Mouse (Mus musculus) large intestine, adult 2 months (tissue): ENCODE measurements around the gene Usp46. TPM values are rescaled to one million over a fixed set of nuclear protein-coding genes. Genes with fewer than 3 reads are reported as not detected.
"Not testable (repeated sequence)": the region's sequence is repeated elsewhere in the genome, so short reads cannot be mapped to it uniquely, and the experiment has no call there.

ENCODE experiments used
- DNase-seq: peaks from one replicate; pipeline ENCODE4 v3.0.0-alpha.2; 2012; ENCODE audit warnings: low read depth, low spot score
- WGBS: fragments of 180-500 bp; shearing (Covaris S2); methylation state at CpG from one replicate; pipeline ENCODE4 v1.1.7; 2018; 5-methylcytosine and 5-hydroxymethylcytosine counted together
- polyA plus RNA-seq: library from polyadenylated mRNA; depleted of rRNA; stranded (reverse); fragments of >200 nt; gene quantifications from 2 replicates; pipeline ENCODE4 v1.2.3, GENCODE M21; 2012

Gene Usp46
- polyA plus RNA-seq, 1 experiment = 2.9 TPM

DNA sequence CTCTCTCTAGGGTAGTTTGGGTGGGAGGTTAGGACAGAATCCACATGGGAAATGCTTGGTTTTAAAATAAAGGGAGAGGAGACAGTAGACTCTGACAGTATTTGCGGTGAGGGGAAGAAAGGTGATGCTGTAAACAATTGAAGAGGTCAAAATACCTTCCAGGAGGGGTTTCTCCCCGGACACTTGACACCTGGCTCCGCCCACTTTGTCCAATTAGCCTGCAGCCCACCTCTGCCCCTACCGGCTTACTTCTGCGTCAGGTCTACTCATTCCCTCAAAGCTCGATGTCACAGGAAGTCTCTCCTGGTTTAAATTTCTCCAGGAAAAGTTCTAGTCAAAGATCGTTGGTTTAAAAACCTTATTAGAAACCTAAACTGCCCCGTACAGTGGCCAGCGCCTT lies 8.5 kb upstream of the Usp46 start:
- 49% methylated on average over 9 of the region's 9 CpGs for WGBS

DNA sequence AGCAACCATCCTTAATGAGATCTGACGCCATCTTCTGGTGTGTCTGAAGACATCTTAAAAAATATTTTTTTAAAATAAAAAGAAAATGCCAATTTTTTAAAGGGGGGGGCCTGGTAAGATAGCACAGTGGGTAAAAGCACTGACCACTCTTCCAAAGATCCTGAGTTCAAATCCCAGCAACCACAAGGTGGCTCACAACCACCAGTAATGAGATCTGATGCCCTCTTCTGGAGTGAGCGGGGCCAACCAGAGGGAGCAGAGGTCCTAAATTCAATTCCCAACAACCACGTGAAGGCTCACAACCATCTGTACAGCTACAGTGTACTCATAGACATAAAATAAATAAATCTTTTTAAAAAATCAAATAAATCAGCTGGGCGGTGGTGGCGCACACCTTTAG lies 2.3 kb upstream of the Usp46 start:
- WGBS = 90% methylated on average over 5 of the region's 5 CpGs

More for the DNA sequence above, 8.5 kb upstream of the Usp46 start:
- no peak for DNase-seq

DNA sequence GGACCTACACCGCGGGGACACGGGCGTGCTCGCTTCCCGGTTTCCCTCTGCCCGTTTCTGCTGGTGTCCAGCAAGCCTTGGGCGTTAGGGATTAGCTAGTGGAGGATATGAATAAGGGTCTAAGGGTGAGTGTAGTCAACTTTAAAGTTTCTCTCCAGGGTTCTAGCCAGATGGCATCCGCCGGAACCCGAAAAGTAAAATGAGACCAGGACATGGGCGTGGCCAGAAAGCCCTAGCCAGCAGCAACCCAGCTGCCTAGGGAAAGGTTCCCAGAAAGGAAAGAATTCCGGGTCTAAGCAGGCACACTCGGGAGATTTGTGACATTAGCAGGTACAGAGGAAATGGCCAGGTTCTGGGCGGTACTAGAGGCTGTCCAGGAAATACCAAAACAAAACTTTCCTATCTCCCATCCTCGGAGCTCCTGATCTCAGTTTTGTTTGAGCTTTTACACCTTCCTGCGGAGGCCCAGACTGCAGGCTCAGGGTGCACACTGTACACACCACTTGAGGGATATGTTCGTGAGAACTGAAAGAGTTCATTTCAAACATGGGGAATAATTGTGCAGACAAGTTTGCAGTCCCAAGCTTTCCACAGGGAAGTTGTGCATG lies 587 bp upstream of the Usp46 start:
- under 1% methylated on average over 18 of the region's 18 CpGs for WGBS

More for the DNA sequence above, 2.3 kb upstream of the Usp46 start:
- not testable (repeated sequence) for DNase-seq

GRCm38 (mm10) chr5:74067346-74067745 lies 885 bp downstream of the Usp46 start:
- 18% methylated on average over 4 of the region's 4 CpGs for WGBS
- no peak for DNase-seq

More for the DNA sequence above, 587 bp upstream of the Usp46 start:
- no peak for DNase-seq

DNA sequence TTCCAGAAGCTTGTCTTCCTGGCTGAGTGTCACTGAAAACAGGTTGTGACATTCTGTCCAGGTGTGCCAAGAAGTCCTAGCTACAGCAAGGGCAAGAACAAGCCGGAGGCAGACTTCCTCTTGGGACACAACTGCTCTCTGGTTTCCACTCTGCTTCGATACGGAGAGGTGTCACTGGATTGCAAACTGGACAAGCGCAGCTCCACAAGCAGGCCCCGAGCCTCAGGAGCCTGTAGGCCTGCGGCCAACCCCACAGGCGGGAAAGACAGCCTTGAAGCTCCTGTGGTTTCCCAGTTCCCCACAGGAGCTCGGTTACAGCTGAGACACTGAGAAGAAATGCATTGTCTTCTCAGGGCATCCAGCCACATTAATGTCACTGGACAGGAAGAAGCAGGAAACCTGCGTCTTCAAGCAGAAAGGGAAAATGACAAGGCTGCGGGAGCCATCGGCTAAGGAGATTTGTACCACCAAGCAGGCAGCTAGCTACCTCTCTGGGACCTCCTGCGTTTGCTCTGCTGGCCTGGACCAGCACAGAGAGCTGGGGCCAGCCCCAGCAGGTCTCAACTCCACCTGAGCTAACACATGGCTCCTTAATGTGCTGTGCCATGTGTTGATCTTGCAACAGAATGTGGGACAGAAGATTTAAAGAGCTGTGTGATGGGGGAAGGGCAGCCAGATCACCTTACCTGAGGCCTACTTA lies 1.7 kb downstream of the Usp46 start:
- DNase-seq = no peak
- 25% methylated on average over 12 of the region's 12 CpGs for WGBS

GRCm38 (mm10) chr5:74065565-74066275 lies 2.5 kb downstream of the Usp46 start:
- no peak for DNase-seq

DNA sequence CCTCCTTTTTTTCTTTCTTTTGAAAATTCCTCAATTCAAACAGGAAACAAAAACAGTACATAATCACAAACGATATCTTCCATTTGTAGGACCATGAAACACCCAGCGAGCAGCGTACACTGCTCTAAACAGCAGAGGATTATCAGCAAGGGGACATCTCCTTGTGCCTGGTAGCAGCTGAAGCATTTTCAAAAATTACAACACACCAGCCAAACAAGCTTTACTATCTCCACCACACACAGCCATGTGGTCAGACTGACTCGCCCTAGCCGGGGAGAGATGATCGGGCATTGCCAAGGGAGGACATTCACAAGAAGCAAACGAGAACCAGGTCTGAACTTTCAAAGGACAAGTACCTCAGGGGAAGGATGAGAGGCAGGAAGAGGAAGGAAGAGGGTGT lies 3.4 kb downstream of the Usp46 start:
- 46% methylated on average over 7 of the region's 7 CpGs for WGBS
- DNase-seq = no peak

More at GRCm38 (mm10) chr5:74065565-74066275, 2.5 kb downstream of the Usp46 start:
- 31% methylated on average over 11 of the region's 11 CpGs for WGBS

- DNase-seq = no peak
- WGBS = 68% methylated on average over 5 of the region's 5 CpGs
Measured at GRCm38 (mm10) chr5:74063226-74063747, 4.9 kb downstream of the Usp46 start.

GRCm38 (mm10) chr5:74062266-74062665 lies 6.0 kb downstream of the Usp46 start:
- 26% methylated on average over 7 of the region's 7 CpGs for WGBS
- no peak for DNase-seq

GRCm38 (mm10) chr5:74061408-74062047 lies 6.7 kb downstream of the Usp46 start:
- DNase-seq = no peak
- 26% methylated on average over 18 of the region's 18 CpGs for WGBS

GRCm38 (mm10) chr5:74052171-74052909 lies 15.9 kb downstream of the Usp46 start:
- WGBS = 86% methylated on average over 15 of the region's 15 CpGs
- DNase-seq = no peak

- 82% methylated on average over 23 of the region's 23 CpGs for WGBS
- no peak for DNase-seq
Measured at GRCm38 (mm10) chr5:74051394-74052170, 16.6 kb downstream of the Usp46 start.

DNA sequence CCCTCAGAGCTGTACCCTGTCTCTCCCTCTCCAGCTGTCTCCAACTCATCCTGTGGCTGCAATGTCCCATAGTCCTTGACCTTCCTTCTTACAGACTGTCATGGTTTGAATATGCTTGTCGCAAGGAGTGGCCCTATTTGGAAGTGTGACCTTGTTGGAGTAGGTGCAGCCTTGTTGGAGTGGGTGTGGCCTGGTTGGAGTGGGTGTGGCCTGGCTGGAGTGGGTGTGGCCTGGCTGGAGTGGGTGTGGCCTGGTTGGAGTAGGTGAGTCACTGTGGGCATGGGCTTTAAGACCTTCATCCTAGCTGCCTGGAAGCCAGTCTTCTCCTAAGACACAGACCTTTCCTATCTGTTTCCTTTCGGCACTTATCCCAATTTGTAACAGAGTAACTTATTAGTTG lies 17.3 kb downstream of the Usp46 start:
- WGBS = 88% methylated on average over 2 of the region's 2 CpGs
- DNase-seq = no peak

- DNase-seq = no peak
Measured at GRCm38 (mm10) chr5:74048846-74049495, 19.3 kb downstream of the Usp46 start.

DNA sequence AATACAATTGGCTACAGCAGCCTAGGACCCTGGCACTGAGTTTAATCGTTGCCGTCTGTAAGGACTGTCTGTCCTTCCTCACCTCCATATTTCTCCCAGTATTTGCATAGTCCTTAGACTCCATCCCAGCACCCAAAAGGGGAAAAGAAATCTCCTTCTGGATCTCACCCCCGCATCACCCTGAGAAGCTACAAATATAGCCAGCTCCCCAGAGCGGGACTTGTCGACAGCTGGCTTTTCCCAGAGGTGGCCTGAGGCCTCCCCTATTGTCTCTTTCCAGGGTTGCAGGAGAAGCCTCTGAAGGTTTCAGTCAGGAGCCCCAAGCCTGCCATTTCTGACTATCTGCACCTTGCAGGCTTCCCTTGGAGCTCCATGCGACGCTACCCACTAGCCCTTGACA lies 23.6 kb downstream of the Usp46 start:
- WGBS = 89% methylated on average over 7 of the region's 7 CpGs

More at GRCm38 (mm10) chr5:74048846-74049495, 19.3 kb downstream of the Usp46 start:
- 78% methylated on average over 16 of the region's 16 CpGs for WGBS

DNA sequence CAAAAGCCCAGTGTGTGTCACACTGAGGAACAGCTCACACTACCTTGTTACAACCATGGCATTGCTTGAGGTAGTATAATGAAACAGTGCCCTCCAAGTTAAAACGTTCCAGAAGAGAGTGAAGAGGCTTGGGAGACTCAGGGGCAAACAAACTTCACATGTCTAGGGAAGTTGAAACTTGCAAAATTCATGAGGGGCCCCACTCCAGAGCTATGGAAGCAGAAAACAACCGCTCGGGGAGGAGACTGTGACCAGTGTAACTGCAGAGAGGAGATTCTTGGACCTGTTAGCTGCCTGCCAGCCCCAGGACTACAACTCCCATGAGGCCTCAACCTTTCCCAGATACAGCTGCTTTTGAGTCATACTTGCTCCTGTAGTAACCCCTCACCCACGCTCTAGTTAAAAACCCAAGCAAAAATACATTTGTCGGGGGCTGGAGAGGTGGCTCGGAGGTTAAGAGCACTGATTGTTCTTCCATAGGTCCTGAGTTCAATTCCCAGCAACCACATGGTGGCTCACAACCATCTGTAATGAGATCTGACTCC lies 25.4 kb downstream of the Usp46 start:
- no peak for DNase-seq
- 72% methylated on average over 6 of the region's 6 CpGs for WGBS

More for the DNA sequence above, 23.6 kb downstream of the Usp46 start:
- DNase-seq = no peak

- 92% methylated on average over 4 of the region's 4 CpGs for WGBS
- no peak for DNase-seq
Measured at GRCm38 (mm10) chr5:74040541-74040940, 27.7 kb downstream of the Usp46 start.

GRCm38 (mm10) chr5:74035454-74035853 lies 32.8 kb downstream of the Usp46 start:
- 87% methylated on average over 2 of the region's 2 CpGs for WGBS
- DNase-seq = no peak
